Mouse (Mus musculus): ENCODE measurements at regions not wholly inside any gene's neighbourhood (a gene's known extent, or its start where the extent isn't known, plus 50 kb on each side); places are given as distances from the start of the nearest gene placed in this dataset.

- H3K9me3 ChIP-seq (ENCODE audit: control insufficient read depth, low read length) = no peaks in the 10 kb centered on the region
- no peak overlapping the region for H3K4me3 ChIP-seq (ENCODE audit: low read depth, low read length)
- 91% methylated on average over 5 of the region's 5 CpGs for WGBS
- no peaks in the 10 kb centered on the region for H3K36me3 ChIP-seq (ENCODE audit: control insufficient read depth, insufficient read depth, low read length)
- ATAC-seq (ENCODE audit: low read depth) = no peak
- no peak overlapping the region for H3K9ac ChIP-seq (replicated peaks; ENCODE audit: low read depth, low read length)
- no peaks in the 10 kb centered on the region for H3K4me1 ChIP-seq (ENCODE audit: control insufficient read depth, insufficient read depth, low read length)
- H3K27me3 ChIP-seq (ENCODE audit: control insufficient read depth, insufficient read depth, low read length) = no peaks in the 10 kb centered on the region
- no peak overlapping the region for H3K27ac ChIP-seq (ENCODE audit: low read depth, low read length)
- H3K4me2 ChIP-seq (ENCODE audit: low read depth, low read length) = no peak overlapping the region
Observed at GRCm38 (mm10) chr6:53120385-53120784, 52.0 kb upstream of the Jazf1 start.

Measured in neural tube, embryonic 14.5 days (tissue).